Mouse (Mus musculus): ENCODE measurements around the gene Edn3. TPM values are rescaled to one million over a fixed set of nuclear protein-coding genes. Genes with fewer than 3 reads are reported as not detected.
A peak's percentile ranks its signal among the peaks of the same experiment; 100 is the strongest.

Gene Edn3
- polyA plus RNA-seq, 1 experiment: 10.9 TPM

- WGBS: 60% methylated on average over 8 of the region's 8 CpGs
- no peak for DNase-seq (ENCODE audit: low read depth, low spot score)
Measured at GRCm38 (mm10) chr2:174792436-174793125, 32.2 kb downstream of the Edn3 start.

GRCm38 (mm10) chr2:174793181-174793580 is 32.8 kb downstream of the Edn3 start:
- WGBS: 93% methylated on average over 1 of the region's 1 CpGs
- no peak for DNase-seq (ENCODE audit: low read depth, low spot score)

- WGBS: 69% methylated on average over 2 of the region's 2 CpGs
- DNase-seq (ENCODE audit: low read depth, low spot score): peak; percentile 2
Measured at GRCm38 (mm10) chr2:174796998-174797397, 36.6 kb downstream of the Edn3 start.

- no peak for DNase-seq (ENCODE audit: low read depth, low spot score)
- WGBS: 75% methylated on average over 4 of the region's 4 CpGs
Measured at GRCm38 (mm10) chr2:174797495-174798068, 37.2 kb downstream of the Edn3 start.

GRCm38 (mm10) chr2:174802453-174802852 is 42.0 kb downstream of the Edn3 start:
- WGBS: 92% methylated on average over 6 of the region's 6 CpGs
- DNase-seq (ENCODE audit: low read depth, low spot score): no peak

- no peak for DNase-seq (ENCODE audit: low read depth, low spot score)
- 46% methylated on average over 1 of the region's 1 CpGs for WGBS
Measured at GRCm38 (mm10) chr2:174803661-174804060, 43.2 kb downstream of the Edn3 start.

GRCm38 (mm10) chr2:174807900-174808299 is 47.5 kb downstream of the Edn3 start:
- 52% methylated on average over 2 of the region's 2 CpGs for WGBS
- no peak for DNase-seq (ENCODE audit: low read depth, low spot score)

- no peak for DNase-seq (ENCODE audit: low read depth, low spot score)
- WGBS: 77% methylated on average over 4 of the region's 4 CpGs
Measured at GRCm38 (mm10) chr2:174809296-174809695, 48.9 kb downstream of the Edn3 start.

- 56% methylated on average over 11 of the region's 11 CpGs for WGBS
- no peak for DNase-seq (ENCODE audit: low read depth, low spot score)
Measured at GRCm38 (mm10) chr2:174813306-174813705, 52.9 kb downstream of the Edn3 start.

- 95% methylated on average over 2 of the region's 2 CpGs for WGBS
- no peak for DNase-seq (ENCODE audit: low read depth, low spot score)
Measured at GRCm38 (mm10) chr2:174816163-174816562, 55.7 kb downstream of the Edn3 start.

GRCm38 (mm10) chr2:174820286-174820685 is 59.9 kb downstream of the Edn3 start:
- DNase-seq (ENCODE audit: low read depth, low spot score): no peak
- 82% methylated on average over 3 of the region's 3 CpGs for WGBS

GRCm38 (mm10) chr2:174827829-174828228 is 67.4 kb downstream of the Edn3 start:
- WGBS: 84% methylated on average over 4 of the region's 4 CpGs
- DNase-seq (ENCODE audit: low read depth, low spot score): no peak

- WGBS: 40% methylated on average over 5 of the region's 5 CpGs
- DNase-seq (ENCODE audit: low read depth, low spot score): no peak
Measured at GRCm38 (mm10) chr2:174833608-174834007, 73.2 kb downstream of the Edn3 start.

Other genes with a start within 250 kb of the Edn3 start
- 0.37 and 0.47 TPM in 2 replicates for gene Zfp831, start 117.1 kb upstream of the Edn3 start, polyA plus RNA-seq (2012; rRNA removed)
- gene Gm14444, start 249.6 kb downstream of the Edn3 start, polyA plus RNA-seq (2012; rRNA removed): not detected in 2 replicates